Mouse (Mus musculus) bone marrow, adult 2 months (tissue): ENCODE measurements at regions not wholly inside any gene's neighbourhood (a gene's known extent, or its start where the extent isn't known, plus 50 kb on each side); places are given as distances from the start of the nearest gene placed in this dataset.

Experiments used
- H3K27ac ChIP-seq: fragments of 200-500 bp; 2 replicates; pipeline ENCODE4 v1.5.1; 2012; ENCODE audit warnings: low read depth, mild to moderate bottlenecking, control low read depth, inconsistent platforms, low read length; ENCODE audit not compliant: control insufficient read depth, poor library complexity, insufficient read depth
- H3K4me1 ChIP-seq: fragments of 200-500 bp; 2 replicates; pipeline ENCODE4 v1.6.1; 2011; ENCODE audit warnings: low read length; ENCODE audit not compliant: control insufficient read depth, insufficient read depth
- H3K4me3 ChIP-seq: fragments of 200-500 bp; replicated peaks from 2 replicates; pipeline ENCODE3; 2011; ENCODE audit warnings: mild to moderate bottlenecking, low read depth, low read length, control low read depth; ENCODE audit not compliant: control insufficient read depth
- CTCF ChIP-seq: fragments of 200-500 bp; IDR thresholded peaks from 2 replicates; pipeline ENCODE4 v1.5.1; 2011; ENCODE audit warnings: low read length, control low read depth; ENCODE audit not compliant: control insufficient read depth, insufficient read depth
- POLR2A ChIP-seq: fragments of 200-500 bp; IDR thresholded peaks from 2 replicates; pipeline ENCODE4 v1.6.1; 2011; ENCODE audit warnings: low read depth, mild to moderate bottlenecking, control low read depth, low read length, borderline replicate concordance; ENCODE audit not compliant: control insufficient read depth
- WGBS: fragments of 180-500 bp; shearing (Covaris S2); methylation state at CpG from one replicate; pipeline ENCODE4 v1.1.7; 2018; 5-methylcytosine and 5-hydroxymethylcytosine counted together

DNA sequence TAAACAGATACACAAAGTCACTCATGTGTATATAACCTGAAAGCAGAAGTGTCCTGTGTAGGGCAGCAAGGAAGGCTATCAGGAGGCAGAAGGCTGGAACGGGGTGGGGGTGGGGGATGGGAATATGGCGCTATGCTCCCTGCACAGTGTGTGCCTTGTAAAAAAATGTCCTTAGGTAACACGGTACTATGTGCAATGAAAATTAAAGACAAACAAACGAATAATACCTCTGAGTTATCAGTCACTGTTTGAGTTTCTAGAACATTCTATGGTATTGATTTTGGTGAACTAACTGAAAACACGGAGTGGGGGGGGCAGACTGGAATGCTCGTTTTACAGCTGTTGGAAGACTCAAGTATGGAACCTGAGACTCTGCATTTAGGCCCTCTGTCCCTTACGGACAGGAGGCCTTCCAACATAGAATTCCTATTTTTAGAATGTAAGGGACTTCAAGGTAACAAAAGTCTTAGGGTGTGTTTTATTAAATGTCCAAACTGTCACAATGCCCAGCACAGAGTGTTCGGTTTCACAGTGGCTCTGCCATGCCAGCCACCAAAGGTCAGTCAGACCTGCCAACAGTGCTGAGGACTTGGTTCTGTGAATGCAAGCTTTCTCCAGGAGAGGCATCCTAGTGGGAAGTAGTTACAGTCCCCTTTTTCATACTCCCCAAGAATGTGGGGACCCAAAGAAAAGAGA lies 240.6 kb downstream of the Ano6 start:
- WGBS = 73% methylated on average over 8 of the region's 8 CpGs
- no peaks in the 10 kb centered on the region for H3K4me1 ChIP-seq
- no peak overlapping the region for H3K4me3 ChIP-seq
- no peak overlapping the region for H3K27ac ChIP-seq
- TF ChIP-seq CTCF = no peak
- TF ChIP-seq POLR2A = no peak

DNA sequence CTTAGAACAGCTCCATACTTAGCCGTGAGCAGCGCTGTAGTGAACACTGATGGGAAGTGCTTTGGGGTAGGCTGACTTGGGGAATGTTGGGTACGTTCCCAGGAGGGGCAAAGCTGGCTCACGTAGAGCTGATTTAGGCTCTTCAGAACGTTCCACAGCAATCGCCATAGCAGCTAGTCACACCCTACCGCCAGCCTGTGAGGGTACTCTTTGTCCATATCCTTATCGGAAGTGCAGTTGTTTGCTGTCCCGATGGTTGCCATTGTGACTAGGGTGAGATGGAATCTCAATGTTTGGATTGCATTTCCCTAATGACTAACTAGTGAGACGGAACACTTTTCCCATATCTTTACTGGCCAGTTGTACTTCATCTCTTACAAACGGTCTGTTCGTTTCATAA lies 244.6 kb downstream of the Ano6 start:
- WGBS = 55% methylated on average over 12 of the region's 12 CpGs
- Histone ChIP-seq H3K27ac (no peak overlapping the region), H3K4me1 (no peaks in the 10 kb centered on the region), H3K4me3 (no peak overlapping the region)
- TF ChIP-seq CTCF (no peak), POLR2A (no peak)

DNA sequence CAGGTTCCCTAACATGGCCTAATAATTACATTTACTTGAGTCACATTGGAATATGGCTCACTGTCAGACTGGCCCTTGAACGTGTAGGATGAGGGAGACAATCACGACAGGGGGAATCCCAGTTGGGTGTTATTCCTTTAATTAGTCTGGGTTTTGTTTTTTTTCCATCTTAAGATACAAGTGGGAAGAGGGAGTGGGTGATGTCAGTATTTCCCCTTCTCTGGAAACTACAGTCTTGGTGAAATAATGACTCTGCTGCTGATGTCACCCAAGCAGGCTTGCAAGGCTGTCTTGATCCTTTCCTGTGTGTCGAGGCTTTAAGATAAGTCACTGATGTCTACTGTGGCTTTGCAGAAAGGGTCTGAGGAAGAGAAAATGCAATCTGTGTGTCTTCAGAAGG lies 241.8 kb upstream of the Arid2 start:
- WGBS = 58% methylated on average over 3 of the region's 3 CpGs

DNA sequence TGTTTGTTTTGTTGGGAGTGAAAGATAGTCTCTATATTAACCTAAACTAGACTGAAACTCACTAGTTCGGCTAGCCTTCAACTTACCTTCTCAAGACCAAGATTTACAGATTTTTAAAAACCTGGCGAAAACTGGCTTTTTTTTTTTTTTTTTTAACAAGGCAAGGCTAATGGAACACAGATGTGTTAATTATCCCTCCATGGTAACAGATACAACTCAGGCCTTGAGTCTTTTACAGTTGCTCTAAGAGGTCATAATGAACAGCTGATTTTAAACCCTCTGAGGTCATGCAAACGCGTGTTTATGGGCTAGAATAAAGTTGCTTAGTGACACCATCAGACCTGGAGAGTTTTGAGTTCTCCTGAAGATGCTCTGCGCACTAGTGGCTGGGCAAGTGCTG lies 240.7 kb upstream of the Arid2 start:
- no peaks in the 10 kb centered on the region for H3K4me1 ChIP-seq
- TF ChIP-seq POLR2A (no peak), CTCF (no peak)
- no peak overlapping the region for H3K27ac ChIP-seq
- 87% methylated on average over 5 of the region's 5 CpGs for WGBS
- no peak overlapping the region for H3K4me3 ChIP-seq

More for the DNA sequence above, 241.8 kb upstream of the Arid2 start:
- TF ChIP-seq CTCF (no peak), POLR2A (no peak)
- no peak overlapping the region for H3K27ac ChIP-seq
- H3K4me3 ChIP-seq = no peak overlapping the region
- no peaks in the 10 kb centered on the region for H3K4me1 ChIP-seq

DNA sequence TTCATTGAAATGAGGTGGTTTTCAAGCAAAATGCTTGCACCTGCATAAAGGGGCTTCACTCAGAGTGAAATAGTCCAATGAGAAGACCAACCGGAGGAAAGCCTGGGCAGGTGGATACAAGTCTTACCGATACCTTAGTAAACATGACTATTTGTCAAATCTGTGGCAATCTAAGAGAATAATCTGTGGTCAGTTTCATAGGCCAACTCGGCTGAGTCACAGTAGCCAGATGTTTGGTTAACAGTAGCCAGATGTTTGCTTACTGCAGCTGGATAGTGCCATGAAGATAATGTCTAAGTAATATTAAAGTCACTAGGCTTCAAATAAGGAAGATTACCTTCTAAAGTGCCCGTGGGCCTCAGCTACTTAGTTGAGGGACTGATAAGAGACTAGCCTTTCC lies 236.9 kb upstream of the Arid2 start:
- 79% methylated on average over 4 of the region's 4 CpGs for WGBS

DNA sequence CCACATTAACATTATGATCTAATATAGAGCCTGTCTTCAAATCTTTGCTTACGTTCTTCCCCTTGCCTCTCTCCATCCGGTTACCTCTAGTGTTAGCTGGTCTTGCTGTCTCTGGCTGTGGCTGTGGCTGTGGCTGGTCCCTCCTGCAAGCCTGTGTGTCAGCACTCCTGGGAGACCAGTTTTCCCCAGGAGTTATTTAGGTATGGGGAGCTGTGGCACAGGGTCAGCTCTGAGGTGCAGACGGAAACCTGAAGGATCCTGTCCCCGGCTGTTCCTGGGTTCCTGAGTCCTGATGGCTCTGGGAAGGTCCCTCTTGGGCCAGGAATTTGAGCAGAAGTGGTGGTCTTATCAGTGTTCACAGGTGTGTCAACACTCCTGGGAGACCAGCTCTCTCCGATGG lies 234.7 kb upstream of the Arid2 start:
- 88% methylated on average over 5 of the region's 5 CpGs for WGBS
- H3K4me3 ChIP-seq = no peak overlapping the region
- no peaks in the 10 kb centered on the region for H3K4me1 ChIP-seq
- TF ChIP-seq CTCF = no peak
- no peak for TF ChIP-seq POLR2A
- no peak overlapping the region for H3K27ac ChIP-seq

More for the DNA sequence above, 236.9 kb upstream of the Arid2 start:
- TF ChIP-seq POLR2A = no peak
- TF ChIP-seq CTCF = no peak
- Histone ChIP-seq H3K4me3 (no peak overlapping the region), H3K27ac (no peak overlapping the region), H3K4me1 (no peaks in the 10 kb centered on the region)

DNA sequence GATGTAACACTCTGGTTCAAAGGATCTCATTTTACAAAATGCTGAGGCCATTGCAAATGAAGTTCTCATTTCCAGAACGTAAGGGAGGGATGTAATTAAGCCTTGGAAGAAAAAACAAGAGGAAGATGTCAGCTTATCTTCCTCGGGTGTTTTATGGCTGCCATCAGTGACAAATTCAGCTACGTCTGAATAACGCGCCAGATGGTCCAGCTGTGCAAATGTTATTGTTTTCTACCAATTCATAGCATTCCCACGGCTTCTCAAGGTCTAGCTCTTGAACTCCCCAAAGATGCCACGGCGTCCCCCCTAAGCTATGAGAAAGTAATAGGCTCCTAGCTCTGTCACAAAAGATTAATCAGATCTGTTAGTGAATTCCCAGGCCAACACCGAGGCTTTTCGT lies 232.0 kb upstream of the Arid2 start:
- no peak overlapping the region for H3K27ac ChIP-seq
- 70% methylated on average over 10 of the region's 10 CpGs for WGBS
- TF ChIP-seq POLR2A = no peak
- TF ChIP-seq CTCF = no peak
- no peak overlapping the region for H3K4me3 ChIP-seq
- H3K4me1 ChIP-seq = no peaks in the 10 kb centered on the region

DNA sequence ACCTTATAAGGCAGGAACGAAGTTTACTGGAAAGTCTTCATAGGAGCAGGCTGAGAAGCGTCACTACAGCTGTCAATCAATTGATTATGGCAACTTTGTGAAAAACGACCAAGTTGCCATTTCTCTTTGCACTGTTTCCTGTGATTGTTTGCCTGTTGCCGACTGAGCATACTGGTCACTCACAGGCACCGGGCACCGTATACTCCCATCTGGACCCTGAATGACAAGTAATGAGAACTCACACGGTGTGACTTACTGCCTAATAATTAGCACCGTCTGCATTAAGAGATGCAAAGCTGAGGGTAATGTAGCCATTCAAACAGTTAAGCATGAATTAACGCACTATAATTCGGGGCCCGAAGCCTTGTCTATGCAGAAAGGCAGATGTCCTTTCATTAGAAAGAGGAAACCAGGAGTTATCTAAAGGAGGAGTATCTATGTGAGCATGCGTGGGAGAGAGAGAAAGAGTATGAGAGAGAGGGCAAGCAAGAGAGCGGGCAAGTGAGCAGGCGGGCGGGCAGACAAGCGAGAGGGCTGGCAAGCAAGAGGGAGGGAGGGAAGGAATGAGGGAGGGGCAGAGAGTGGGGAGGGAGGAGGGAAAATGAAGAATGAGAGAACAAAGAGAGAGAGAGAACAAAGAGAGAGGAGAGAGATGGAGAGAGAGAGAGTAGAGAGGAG lies 231.4 kb upstream of the Arid2 start:
- TF ChIP-seq POLR2A (no peak), CTCF (no peak)
- no peak overlapping the region for H3K4me3 ChIP-seq
- H3K27ac ChIP-seq = no peak overlapping the region
- 64% methylated on average over 16 of the region's 16 CpGs for WGBS
- no peaks in the 10 kb centered on the region for H3K4me1 ChIP-seq
